Mouse (Mus musculus) small intestine, adult 2 months (tissue): Measurements from ENCODE around the gene Bcl9. TPM values are rescaled to one million over a fixed set of nuclear protein-coding genes. Genes with fewer than 3 reads are reported as not detected.
A peak's percentile ranks its signal among the peaks of the same experiment; 100 is the strongest.

Experiments used
- H3K27ac ChIP-seq: fragments of 200-500 bp; 2 replicates; pipeline ENCODE4 v1.5.1; 2012; ENCODE audit warnings: low read depth, low read length, control low read depth, inconsistent platforms; ENCODE audit not compliant: insufficient read depth
- H3K27me3 ChIP-seq: fragments of 200-500 bp; 2 replicates; pipeline ENCODE4 v1.6.1; 2012; ENCODE audit warnings: mild to moderate bottlenecking, moderate library complexity, low read length, inconsistent platforms; ENCODE audit not compliant: control insufficient read depth, insufficient read depth
- H3K36me3 ChIP-seq: fragments of 200-500 bp; 2 replicates; pipeline ENCODE4 v1.6.1; 2012; ENCODE audit warnings: mild to moderate bottlenecking, low read length, control low read depth, inconsistent platforms; ENCODE audit not compliant: control insufficient read depth, insufficient read depth
- H3K4me1 ChIP-seq: fragments of 200-500 bp; 2 replicates; pipeline ENCODE4 v1.6.1; 2012; ENCODE audit warnings: low read length, inconsistent platforms, mixed read lengths; ENCODE audit not compliant: control insufficient read depth, insufficient read depth, insufficient read length
- H3K4me3 ChIP-seq: fragments of 200-500 bp; 2 replicates; pipeline ENCODE4 v1.5.1; 2012; ENCODE audit warnings: low read depth, mild to moderate bottlenecking, control low read depth, inconsistent platforms, low read length, moderate library complexity
- CTCF ChIP-seq: fragments of 200-500 bp; IDR thresholded peaks from 2 replicates; pipeline ENCODE4 v1.5.1; 2012; ENCODE audit warnings: low read depth, mild to moderate bottlenecking, control low read depth, inconsistent platforms, low read length, moderate library complexity, mixed read lengths; ENCODE audit not compliant: insufficient replicate concordance, insufficient read length; ENCODE audit errors: extremely low read depth
- POLR2A ChIP-seq: fragments of 200-500 bp; IDR thresholded peaks from 2 replicates; pipeline ENCODE4 v1.6.1; 2012; ENCODE audit warnings: low read depth, mild to moderate bottlenecking, control low read depth, inconsistent platforms, low read length, moderate library complexity
- WGBS: fragments of 180-500 bp; shearing (Covaris S2); methylation state at CpG from one replicate; pipeline ENCODE4 v1.1.7; 2018; 5-methylcytosine and 5-hydroxymethylcytosine counted together
- polyA plus RNA-seq: library from polyadenylated mRNA; depleted of rRNA; stranded (reverse); fragments of >200 nt; gene quantifications from 2 replicates; pipeline ENCODE4 v1.2.3, GENCODE M21; 2012

The Bcl9 gene
- polyA plus RNA-seq, 1 experiment: 16.5 TPM

DNA sequence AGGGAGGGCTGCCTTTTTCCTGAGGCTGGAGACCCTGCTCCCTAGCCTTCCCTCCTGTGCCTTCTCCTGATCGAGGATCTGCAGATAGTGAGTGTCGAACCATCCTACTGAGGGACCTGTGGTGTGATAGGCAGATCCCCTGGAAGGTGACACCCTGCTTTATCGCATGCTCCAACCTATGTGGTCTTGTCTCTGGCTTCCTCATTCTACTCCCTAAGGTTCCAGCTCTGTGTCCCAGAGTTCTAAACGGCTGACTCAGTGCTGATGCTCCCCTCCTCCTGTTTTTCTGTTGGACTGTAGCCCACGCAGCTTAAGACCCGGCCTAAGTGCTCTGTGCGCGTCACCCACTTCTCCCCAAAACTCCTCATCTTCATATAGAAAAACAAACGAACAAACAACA, 65.9 kb downstream of the Bcl9 start:
- H3K4me3 ChIP-seq: no peak overlapping the region
- H3K27ac ChIP-seq: peak overlapping the region; percentile 74
- peaks cover 11% of the 10 kb centered on the region; the same call in 1 of the 2 replicates for H3K4me1 ChIP-seq
- no peaks in the 10 kb centered on the region for H3K36me3 ChIP-seq
- H3K27me3 ChIP-seq: no peaks in the 10 kb centered on the region
- TF ChIP-seq POLR2A: no peak
- no peak for TF ChIP-seq CTCF
- 81% methylated on average over 9 of the region's 9 CpGs for WGBS

- Histone ChIP-seq H3K36me3 (no peaks in the 10 kb centered on the region), H3K4me1 (peaks cover 11% of the 10 kb centered on the region; the same call in 1 of the 2 replicates), H3K27me3 (no peaks in the 10 kb centered on the region), H3K27ac (no peak overlapping the region), H3K4me3 (no peak overlapping the region)
- TF ChIP-seq CTCF (no peak), POLR2A (no peak)
- 96% methylated on average over 5 of the region's 5 CpGs for WGBS
Measured at GRCm38 (mm10) chr3:97230631-97231404, 66.9 kb downstream of the Bcl9 start.

GRCm38 (mm10) chr3:97228457-97228856, 69.3 kb downstream of the Bcl9 start:
- 44% methylated on average over 12 of the region's 12 CpGs for WGBS
- Histone ChIP-seq H3K4me3 (peak overlapping the region; percentile 83), H3K27me3 (no peaks in the 10 kb centered on the region), H3K27ac (no peak overlapping the region), H3K36me3 (no peaks in the 10 kb centered on the region), H3K4me1 (peaks cover 11% of the 10 kb centered on the region; the same call in 1 of the 2 replicates)
- TF ChIP-seq CTCF (no peak), POLR2A (no peak)

DNA sequence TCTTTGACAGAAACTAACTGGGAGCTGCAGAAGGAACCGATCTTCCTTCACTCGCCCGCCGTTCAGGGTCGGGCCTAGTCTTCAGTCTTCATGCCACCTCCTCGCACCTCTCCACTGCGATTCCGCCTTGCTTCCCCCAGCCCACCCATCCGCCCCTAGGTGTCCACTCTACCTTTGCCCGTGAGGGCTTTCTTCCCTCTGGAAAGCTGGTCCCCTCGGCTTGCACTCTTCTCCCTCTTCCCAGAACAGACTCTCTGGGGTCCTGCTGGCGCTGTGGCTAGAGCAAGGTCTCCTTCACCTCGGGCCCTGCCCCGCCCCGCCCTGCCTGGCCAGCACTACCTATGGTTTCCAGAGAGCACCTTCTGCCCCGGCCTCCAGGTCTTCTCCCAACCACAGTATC, 69.7 kb downstream of the Bcl9 start:
- TF ChIP-seq POLR2A (no peak), CTCF (no peak)
- WGBS: under 1% methylated on average over 16 of the region's 16 CpGs
- Histone ChIP-seq H3K36me3 (no peaks in the 10 kb centered on the region), H3K4me1 (peaks cover 11% of the 10 kb centered on the region; the same call in 1 of the 2 replicates), H3K27ac (peak overlapping the region; percentile 50), H3K27me3 (no peaks in the 10 kb centered on the region), H3K4me3 (peak overlapping the region; percentile 83)

DNA sequence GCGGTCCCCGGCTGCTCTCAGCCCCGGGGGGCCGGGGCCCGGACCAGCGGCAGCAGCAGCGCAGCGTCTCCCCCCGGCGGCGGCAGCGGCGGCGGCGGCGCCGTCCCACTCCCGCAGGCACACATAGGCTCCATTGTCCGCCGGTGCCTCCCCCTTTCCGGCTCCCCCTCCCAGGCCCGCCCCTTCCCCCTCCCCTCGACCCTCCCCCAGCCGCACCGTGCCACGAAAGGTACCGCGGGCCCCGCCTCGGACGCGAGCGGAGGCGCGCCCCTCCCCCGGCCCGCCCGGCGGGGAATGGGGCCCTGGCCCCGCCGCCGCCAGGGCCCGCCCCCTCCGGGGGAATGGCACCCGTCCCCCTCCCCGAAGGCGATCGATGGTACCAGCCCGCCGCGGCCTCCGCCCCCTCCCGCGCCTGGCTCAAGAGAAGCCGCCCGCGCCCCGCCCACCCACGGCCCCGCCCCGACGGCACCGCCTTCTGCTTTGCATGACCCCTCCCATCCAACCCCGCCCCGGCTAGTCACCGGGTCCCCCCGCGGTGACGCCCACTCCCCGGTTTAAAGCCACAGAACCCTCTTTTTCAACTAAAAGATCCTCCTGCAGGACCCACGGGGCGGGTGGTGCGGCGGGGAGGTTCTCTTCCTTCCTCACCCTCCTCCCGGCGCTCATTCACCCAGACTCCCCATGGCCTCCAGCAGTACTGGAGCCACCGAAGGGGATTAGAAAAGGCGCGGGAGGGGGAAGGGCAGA, 70.3 kb downstream of the Bcl9 start:
- 2% methylated on average over 68 of the region's 79 CpGs for whole genome bisulfite sequencing
- Histone ChIP-seq H3K4me1 (peaks cover 7% of the 10 kb centered on the region; the same call in 1 of the 2 replicates), H3K27me3 (no peaks in the 10 kb centered on the region), H3K27ac (peak overlapping the region; percentile 50), H3K4me3 (peak overlapping the region; percentile 83), H3K36me3 (no peaks in the 10 kb centered on the region)
- TF ChIP-seq CTCF (no peak), POLR2A (peak; percentile 50)

GRCm38 (mm10) chr3:97226719-97227118, 71.0 kb downstream of the Bcl9 start:
- peak overlapping the region; percentile 83 for H3K4me3 ChIP-seq
- peaks cover 1% of the 10 kb centered on the region; the same call in 1 of the 2 replicates for H3K4me1 ChIP-seq
- H3K27ac ChIP-seq: no peak overlapping the region
- H3K27me3 ChIP-seq: no peaks in the 10 kb centered on the region
- no peaks in the 10 kb centered on the region for H3K36me3 ChIP-seq
- TF ChIP-seq CTCF: no peak
- TF ChIP-seq POLR2A: no peak
- WGBS: 8% methylated on average over 18 of the region's 18 CpGs

DNA sequence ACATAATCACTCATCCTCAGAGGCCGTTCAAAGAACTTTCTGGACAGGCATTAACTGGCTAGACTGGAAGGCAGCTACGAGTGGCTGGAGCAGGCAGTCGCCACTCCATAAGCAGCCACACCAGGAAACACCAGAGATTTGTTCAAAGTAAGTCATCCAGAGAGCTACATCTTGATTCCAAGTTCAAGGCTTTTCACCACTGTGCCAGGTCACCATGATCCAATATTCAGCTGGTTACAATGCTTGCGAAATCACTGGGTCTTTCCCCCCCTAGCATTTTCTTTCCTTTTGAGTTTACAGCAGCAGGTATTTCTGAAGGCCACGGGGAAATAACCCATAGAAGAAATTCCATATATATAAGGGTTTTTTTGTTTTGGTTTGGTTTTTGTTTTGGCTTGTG, 72.5 kb downstream of the Bcl9 start:
- peaks cover 13% of the 10 kb centered on the region for H3K36me3 ChIP-seq
- no peaks in the 10 kb centered on the region for H3K27me3 ChIP-seq
- no peak overlapping the region for H3K27ac ChIP-seq
- 67% methylated on average over 5 of the region's 5 CpGs for WGBS
- TF ChIP-seq POLR2A (no peak), CTCF (no peak)
- H3K4me3 ChIP-seq: no peak overlapping the region
- no peaks in the 10 kb centered on the region; the same call in 1 of the 2 replicates for H3K4me1 ChIP-seq
